Mouse (Mus musculus) liver, adult 2 months (tissue): ENCODE results near the gene B3galt5. TPM values are rescaled to one million over a fixed set of nuclear protein-coding genes. Genes with fewer than 3 reads are reported as not detected.

Experiments
- DNase-seq: peaks from one replicate; pipeline ENCODE4 v3.0.0-alpha.2; 2011; ENCODE audit warnings: low read depth, low spot score; ENCODE audit errors: extremely low read depth
- H3K27ac ChIP-seq: fragments of 200-500 bp; replicated peaks from 2 replicates; pipeline ENCODE4 v1.5.1; 2012; ENCODE audit warnings: low read depth, mild to moderate bottlenecking, control low read depth, inconsistent platforms, low read length; ENCODE audit not compliant: insufficient read depth
- H3K27me3 ChIP-seq: fragments of 200-500 bp; 2 replicates; pipeline ENCODE4 v1.6.1; 2012; ENCODE audit warnings: mild to moderate bottlenecking, moderate library complexity, low read length, inconsistent platforms; ENCODE audit not compliant: control insufficient read depth, insufficient read depth
- H3K36me3 ChIP-seq: fragments of 200-500 bp; 2 replicates; pipeline ENCODE4 v1.6.1; 2012; ENCODE audit warnings: low read length, inconsistent platforms; ENCODE audit not compliant: control insufficient read depth, insufficient read depth
- H3K4me1 ChIP-seq: fragments of 200-500 bp; 2 replicates; pipeline ENCODE4 v1.6.1; 2011; ENCODE audit warnings: low read length; ENCODE audit not compliant: control insufficient read depth, insufficient read depth
- H3K4me3 ChIP-seq: fragments of 200-500 bp; 2 replicates; pipeline ENCODE4 v1.5.1; 2011; ENCODE audit warnings: low read depth, mild to moderate bottlenecking, control low read depth, low read length, moderate library complexity; ENCODE audit not compliant: insufficient read depth
- H3K79me2 ChIP-seq: fragments of 200-500 bp; 2 replicates; pipeline ENCODE4 v1.6.1; 2012; ENCODE audit warnings: inconsistent platforms, mild to moderate bottlenecking, low read length, moderate library complexity; ENCODE audit not compliant: control insufficient read depth, insufficient read depth
- H3K9ac ChIP-seq: fragments of 200-500 bp; 2 replicates; pipeline ENCODE4 v1.6.1; 2012; ENCODE audit warnings: low read depth, mild to moderate bottlenecking, control low read depth, inconsistent platforms, low read length
- CTCF ChIP-seq: fragments of 200-500 bp; IDR thresholded peaks from 2 replicates; pipeline ENCODE4 v1.5.1; 2011; ENCODE audit warnings: low read depth, low read length, control low read depth
- POLR2A ChIP-seq: fragments of 200-500 bp; IDR thresholded peaks from 2 replicates; pipeline ENCODE4 v1.6.1; 2011; ENCODE audit warnings: low read length, control low read depth; ENCODE audit not compliant: insufficient read depth; ENCODE audit errors: extremely low read depth
- WGBS: fragments of 180-500 bp; shearing (Covaris S2); methylation state at CpG from one replicate; pipeline ENCODE4 v1.1.7; 2018; 5-methylcytosine and 5-hydroxymethylcytosine counted together
- polyA plus RNA-seq: library from polyadenylated mRNA; depleted of rRNA; stranded (reverse); fragments of >200 nt; gene quantifications from 2 replicates; pipeline ENCODE4 v1.2.3, GENCODE M21; 2012
- total RNA-seq: library from RNA; depleted of rRNA; stranded (reverse); fragments of >200 nt; gene quantifications from 2 replicates; pipeline ENCODE4 v1.2.3, GENCODE M21; 2014

The B3galt5 gene
- total and polyA plus RNA-seq, 2 experiments = 0.09 TPM; not detected in 1

GRCm38 (mm10) chr16:96291885-96292284, 56.3 kb downstream of the B3galt5 start:
- 70% methylated on average over 9 of the region's 9 CpGs for WGBS
- Histone ChIP-seq H3K27ac (no peak overlapping the region), H3K27me3 (no peaks in the 10 kb centered on the region), H3K36me3 (no peaks in the 10 kb centered on the region), H3K4me1 (no peaks in the 10 kb centered on the region), H3K79me2 (no peaks in the 10 kb centered on the region), H3K9ac (no peak overlapping the region), H3K4me3 (no peak overlapping the region)
- no peak for DNase-seq
- TF ChIP-seq CTCF (no peak), POLR2A (no peak)

GRCm38 (mm10) chr16:96292530-96293173, 57.1 kb downstream of the B3galt5 start:
- 69% methylated on average over 15 of the region's 15 CpGs for WGBS
- no peak for TF ChIP-seq POLR2A
- TF ChIP-seq CTCF = no peak
- Histone ChIP-seq H3K4me3 (no peak overlapping the region), H3K9ac (no peak overlapping the region), H3K36me3 (no peaks in the 10 kb centered on the region), H3K27ac (no peak overlapping the region), H3K79me2 (no peaks in the 10 kb centered on the region), H3K27me3 (no peaks in the 10 kb centered on the region), H3K4me1 (no peaks in the 10 kb centered on the region)
- no peak for DNase-seq

GRCm38 (mm10) chr16:96298075-96298474, 62.5 kb downstream of the B3galt5 start:
- Histone ChIP-seq H3K9ac (no peak overlapping the region), H3K36me3 (no peaks in the 10 kb centered on the region), H3K4me1 (no peaks in the 10 kb centered on the region), H3K4me3 (no peak overlapping the region), H3K27me3 (no peaks in the 10 kb centered on the region), H3K27ac (no peak overlapping the region), H3K79me2 (no peaks in the 10 kb centered on the region)
- DNase-seq = no peak
- no peak for TF ChIP-seq CTCF
- TF ChIP-seq POLR2A = no peak

DNA sequence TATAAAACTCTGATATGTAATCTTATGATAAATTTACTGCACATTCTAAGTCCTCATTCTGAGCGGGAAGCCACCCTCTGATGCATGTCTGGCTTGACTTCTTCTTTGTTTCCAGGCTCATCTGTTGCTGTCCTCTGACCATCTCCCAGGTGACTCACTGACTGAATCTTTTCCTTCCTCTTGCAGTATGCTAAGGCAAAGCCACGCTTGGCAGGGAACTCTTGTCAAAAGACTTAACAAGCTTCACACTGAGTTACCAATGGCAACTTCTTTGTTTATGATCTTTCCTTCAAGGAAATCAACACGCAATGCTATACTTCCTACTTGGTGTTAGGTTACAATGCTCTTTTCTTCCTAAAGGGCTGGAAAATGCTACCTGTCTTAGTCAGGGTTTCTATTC, 63.0 kb downstream of the B3galt5 start:
- WGBS = 75% methylated on average over 3 of the region's 3 CpGs
- H3K9ac ChIP-seq = no peak overlapping the region
- H3K27me3 ChIP-seq = no peaks in the 10 kb centered on the region
- no peaks in the 10 kb centered on the region for H3K36me3 ChIP-seq
- DNase-seq = no peak
- no peak overlapping the region for H3K4me3 ChIP-seq
- H3K79me2 ChIP-seq = no peaks in the 10 kb centered on the region
- TF ChIP-seq POLR2A = no peak
- no peak for TF ChIP-seq CTCF
- no peaks in the 10 kb centered on the region for H3K4me1 ChIP-seq
- H3K27ac ChIP-seq = no peak overlapping the region

DNA sequence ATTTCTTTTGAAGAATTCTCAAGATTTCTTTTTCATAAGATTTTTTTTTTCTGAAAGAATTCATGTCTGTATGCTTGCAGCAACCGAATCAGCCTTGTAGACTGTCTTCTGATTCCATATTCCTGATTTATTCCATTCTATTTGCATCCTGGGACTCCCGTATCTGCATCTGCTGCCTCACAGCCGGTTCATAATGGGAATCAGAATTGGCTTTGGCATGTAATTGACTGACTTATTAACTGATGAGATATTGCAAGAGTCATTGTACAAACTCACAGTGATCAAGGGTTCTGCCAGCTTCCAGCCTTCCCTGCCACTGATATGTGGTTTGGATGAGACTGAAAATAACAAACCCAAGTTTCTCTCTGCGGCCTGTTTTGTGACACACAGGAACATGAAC, 67.8 kb downstream of the B3galt5 start:
- DNase-seq = no peak
- 87% methylated on average over 4 of the region's 4 CpGs for WGBS
- TF ChIP-seq CTCF (no peak), POLR2A (no peak)

DNA sequence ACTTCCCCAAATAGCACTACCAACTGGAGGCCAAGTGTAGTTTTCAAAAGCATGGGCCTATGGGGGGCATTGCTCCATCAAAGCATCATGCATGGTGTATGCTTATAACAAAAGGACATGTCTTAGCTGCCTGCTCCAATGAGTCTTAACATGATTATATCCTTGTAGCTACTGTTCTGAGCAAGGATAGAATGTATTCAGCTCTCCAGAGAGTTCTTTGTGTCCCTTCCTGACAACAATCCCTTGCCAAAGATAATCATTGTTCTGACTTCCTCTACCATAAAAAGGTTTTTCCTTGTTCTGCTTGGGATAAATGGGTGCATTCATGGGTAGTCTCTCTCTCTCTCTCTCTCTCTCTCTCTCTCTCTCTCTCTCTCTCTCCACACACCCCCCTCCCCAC, 68.8 kb downstream of the B3galt5 start:
- no peak overlapping the region for H3K9ac ChIP-seq
- H3K27me3 ChIP-seq = no peaks in the 10 kb centered on the region
- no peaks in the 10 kb centered on the region for H3K79me2 ChIP-seq
- no peak for DNase-seq
- H3K4me1 ChIP-seq = no peaks in the 10 kb centered on the region
- no peaks in the 10 kb centered on the region for H3K36me3 ChIP-seq
- H3K27ac ChIP-seq = no peak overlapping the region
- no peak overlapping the region for H3K4me3 ChIP-seq
- no peak for TF ChIP-seq CTCF
- no peak for TF ChIP-seq POLR2A

More for the DNA sequence above, 67.8 kb downstream of the B3galt5 start:
- Histone ChIP-seq H3K79me2 (no peaks in the 10 kb centered on the region), H3K36me3 (no peaks in the 10 kb centered on the region), H3K27ac (no peak overlapping the region), H3K4me3 (no peak overlapping the region), H3K27me3 (no peaks in the 10 kb centered on the region), H3K4me1 (no peaks in the 10 kb centered on the region), H3K9ac (no peak overlapping the region)
